Mouse (Mus musculus) frontal cortex, postnatal 14 days (tissue): Measurements from ENCODE around the gene Gm13539.

Experiments
- DNase-seq, 2 experiments: peaks; one replicate each; pipeline ENCODE4 v3.0.0; 2022; ENCODE audit warnings: low spot score in 2 of 2

The Gm13539 gene

GRCm38 (mm10) chr2:25824751-25825150 lies 42.7 kb downstream of the Gm13539 start:
- DNase-seq = no peak

GRCm38 (mm10) chr2:25828344-25828947 lies 46.4 kb downstream of the Gm13539 start:
- DNase-seq = no peak

GRCm38 (mm10) chr2:25830786-25831185 lies 48.7 kb downstream of the Gm13539 start:
- no peak for DNase-seq

- peak; percentile 45 to 77 for DNase-seq
Observed at GRCm38 (mm10) chr2:25836291-25836690, 54.2 kb downstream of the Gm13539 start.
